Mouse (Mus musculus) liver, embryonic 11.5 days (tissue): ENCODE data around the gene Cnot11. TPM values are rescaled to one million over a fixed set of nuclear protein-coding genes. Genes with fewer than 3 reads are reported as not detected.
"Not testable (repeated sequence)": the region's sequence is repeated elsewhere in the genome, so short reads cannot be mapped to it uniquely, and the experiment has no call there.

Source experiments
- ATAC-seq: fragments of 200-750 bp; cut with Nextera tagmentation; replicated peaks from 2 replicates; pipeline ENCODE4 v1.8.0; 2017; ENCODE audit warnings: moderate number of reproducible peaks, mild to moderate bottlenecking, moderate TSS enrichment, moderate library complexity; ENCODE audit not compliant: low FRiP score
- DNase-seq: peaks from one replicate; pipeline ENCODE4 v3.0.0-alpha.2; 2017; ENCODE audit warnings: low spot score
- H3K27ac ChIP-seq: fragments of 300-500 bp; sonication (generic); 2 replicates; pipeline ENCODE4 v1.5.1; 2014; ENCODE audit warnings: mild to moderate bottlenecking, low read depth, low read length, control low read depth
- H3K27me3 ChIP-seq: fragments of 300-500 bp; sonication (generic); replicated peaks from 2 replicates; pipeline ENCODE4 v1.6.1; 2014; ENCODE audit warnings: low read length, mixed read lengths; ENCODE audit not compliant: control insufficient read depth, insufficient read depth
- H3K36me3 ChIP-seq: fragments of 300-500 bp; sonication (generic); 2 replicates; pipeline ENCODE4 v1.6.1; 2014; ENCODE audit warnings: mild to moderate bottlenecking, low read length, moderate library complexity, mixed read lengths; ENCODE audit not compliant: control insufficient read depth, insufficient read depth
- H3K4me1 ChIP-seq: fragments of 300-500 bp; sonication (generic); replicated peaks from 2 replicates; pipeline ENCODE4 v1.6.1; 2014; ENCODE audit warnings: low read length, mixed read lengths; ENCODE audit not compliant: control insufficient read depth, insufficient read depth
- H3K4me2 ChIP-seq: fragments of 300-500 bp; sonication (generic); 2 replicates; pipeline ENCODE4 v1.6.1; 2014; ENCODE audit warnings: mild to moderate bottlenecking, control low read depth, moderate library complexity
- H3K4me3 ChIP-seq: fragments of 300-500 bp; sonication (generic); 2 replicates; pipeline ENCODE4 v1.5.1; 2014; ENCODE audit warnings: low read depth, low read length, control low read depth
- H3K9ac ChIP-seq: fragments of 300-500 bp; sonication (generic); 2 replicates; pipeline ENCODE4 v1.6.1; 2014; ENCODE audit warnings: low read depth, low read length, control low read depth
- H3K9me3 ChIP-seq: fragments of 300-500 bp; sonication (generic); 2 replicates; pipeline ENCODE4 v1.6.1; 2016; ENCODE audit warnings: low read length, inconsistent platforms, mixed read lengths; ENCODE audit not compliant: control insufficient read depth
- WGBS: fragments of 180-500 bp; shearing (Covaris S2); extraction: QIAGEN DNeasy Blood & Tissue Kit; methylation state at CpG from one replicate; pipeline ENCODE4 v1.1.7; 2014; 5-methylcytosine and 5-hydroxymethylcytosine counted together
- polyA plus RNA-seq: library from polyadenylated mRNA; unstranded; fragments of >200 nt; fragmentation: Nextera tagmentation; extraction: Ambion mirVana; gene quantifications from 2 replicates; pipeline ENCODE4 v1.2.1, GENCODE M21; 2014

Gene Cnot11
- polyA plus RNA-seq, 1 experiment from 2014 or later, result 24.3 TPM

- no peak overlapping the region for H3K9ac ChIP-seq
- DNase-seq, result no peak
- no peaks in the 10 kb centered on the region for H3K27me3 ChIP-seq
- no peak for ATAC-seq
- H3K4me1 ChIP-seq, result peaks cover 18% of the 10 kb centered on the region
- H3K27ac ChIP-seq, result no peak overlapping the region
- H3K4me2 ChIP-seq, result no peak overlapping the region
- WGBS, result 47% methylated on average over 6 of the region's 6 CpGs
- H3K36me3 ChIP-seq, result no peaks in the 10 kb centered on the region
- H3K4me3 ChIP-seq, result no peak overlapping the region
- H3K9me3 ChIP-seq, result no peaks in the 10 kb centered on the region
Observed at GRCm38 (mm10) chr1:39579139-39579538, 44.3 kb downstream of the Cnot11 start.

DNA sequence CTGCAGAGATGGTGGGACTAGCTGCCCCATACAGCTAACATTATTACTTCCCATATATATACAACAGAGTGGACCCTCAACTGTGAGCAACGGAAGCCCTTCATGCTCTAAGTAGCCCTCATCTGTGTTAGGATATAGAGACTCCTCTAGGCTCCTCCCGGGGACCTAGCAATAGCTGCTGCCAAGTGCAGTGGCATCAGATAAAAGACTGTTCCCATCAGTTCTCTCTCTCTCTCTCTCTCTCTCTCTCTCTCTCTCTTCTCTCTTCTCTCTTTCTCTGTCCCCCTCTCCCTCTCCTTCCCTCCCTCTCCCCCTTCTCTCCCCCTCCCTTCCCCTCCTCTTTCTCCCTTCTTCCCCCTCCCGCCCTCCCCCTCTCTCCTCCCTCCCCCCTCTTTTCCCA lies 46.4 kb downstream of the Cnot11 start:
- Histone ChIP-seq H3K36me3 (no peaks in the 10 kb centered on the region), H3K27ac (no peak overlapping the region), H3K4me3 (no peak overlapping the region), H3K9me3 (no peaks in the 10 kb centered on the region), H3K9ac (no peak overlapping the region), H3K4me2 (no peak overlapping the region), H3K27me3 (no peaks in the 10 kb centered on the region), H3K4me1 (peaks cover 5% of the 10 kb centered on the region; the same call in 1 of the 2 replicates)
- 51% methylated on average over 2 of the region's 3 CpGs for WGBS
- ATAC-seq, result no peak
- no peak for DNase-seq

GRCm38 (mm10) chr1:39583173-39583572 lies 48.4 kb downstream of the Cnot11 start:
- no peak overlapping the region for H3K4me3 ChIP-seq
- 77% methylated on average over 9 of the region's 9 CpGs for WGBS

DNA sequence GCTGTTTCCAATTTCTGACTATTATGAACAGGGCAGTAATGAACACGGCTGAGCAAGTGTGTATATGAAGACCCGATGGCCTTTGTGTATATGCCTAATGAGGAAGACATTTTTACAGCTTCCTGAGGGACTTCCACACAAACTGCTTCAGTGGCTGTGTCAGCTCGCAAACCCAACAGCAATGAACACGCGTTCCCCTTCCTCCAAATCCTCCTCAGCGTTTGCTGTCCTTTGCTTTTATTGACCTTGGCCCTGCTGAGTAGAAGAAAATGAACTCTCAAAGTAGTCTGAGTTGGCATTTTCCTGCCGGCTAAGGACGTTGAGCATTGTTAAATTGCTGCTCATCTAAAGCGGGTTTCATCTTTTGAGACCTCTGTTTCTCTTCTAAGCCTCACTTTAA lies 50.6 kb downstream of the Cnot11 start:
- Histone ChIP-seq H3K4me2 (no peak overlapping the region), H3K27me3 (no peaks in the 10 kb centered on the region), H3K4me3 (no peak overlapping the region), H3K9ac (no peak overlapping the region), H3K9me3 (no peaks in the 10 kb centered on the region), H3K27ac (no peak overlapping the region), H3K36me3 (no peaks in the 10 kb centered on the region), H3K4me1 (no peaks in the 10 kb centered on the region)
- 80% methylated on average over 9 of the region's 9 CpGs for WGBS
- no peak for DNase-seq
- no peak for ATAC-seq

More at GRCm38 (mm10) chr1:39583173-39583572, 48.4 kb downstream of the Cnot11 start:
- Histone ChIP-seq H3K27me3 (no peaks in the 10 kb centered on the region), H3K4me2 (no peak overlapping the region), H3K9ac (no peak overlapping the region), H3K9me3 (no peaks in the 10 kb centered on the region), H3K36me3 (no peaks in the 10 kb centered on the region), H3K4me1 (0 out of 2 replicates have a peak, but pooled peaks cover 2% of the 10 kb centered on the region), H3K27ac (no peak overlapping the region)
- no peak for DNase-seq
- ATAC-seq, result no peak

DNA sequence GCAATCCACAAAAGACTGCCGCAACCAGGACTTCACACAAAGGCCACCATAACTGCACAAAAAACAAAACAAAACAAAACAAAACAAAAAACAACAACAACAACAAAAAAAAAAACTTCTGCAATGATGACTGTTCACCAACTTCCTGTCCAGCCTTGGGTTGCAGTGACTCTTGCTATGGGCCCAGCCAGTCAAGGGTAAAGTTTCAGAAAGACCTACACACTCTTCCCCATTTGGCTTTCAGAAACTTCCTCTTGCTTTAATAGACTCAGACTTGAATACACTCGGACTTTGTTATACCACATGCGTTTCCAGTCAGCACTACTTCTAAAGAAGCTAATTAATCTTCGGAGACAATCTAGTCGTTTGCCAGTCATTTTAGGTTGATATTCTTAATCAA lies 55.4 kb downstream of the Cnot11 start:
- 62% methylated on average over 5 of the region's 5 CpGs for WGBS
- H3K27me3 ChIP-seq, result no peaks in the 10 kb centered on the region
- no peak for ATAC-seq
- H3K9me3 ChIP-seq, result no peaks in the 10 kb centered on the region
- no peaks in the 10 kb centered on the region for H3K36me3 ChIP-seq
- H3K4me3 ChIP-seq, result no peak overlapping the region
- no peak overlapping the region for H3K9ac ChIP-seq
- H3K4me1 ChIP-seq, result no peaks in the 10 kb centered on the region
- H3K27ac ChIP-seq, result no peak overlapping the region
- DNase-seq, result no peak
- no peak overlapping the region for H3K4me2 ChIP-seq

DNA sequence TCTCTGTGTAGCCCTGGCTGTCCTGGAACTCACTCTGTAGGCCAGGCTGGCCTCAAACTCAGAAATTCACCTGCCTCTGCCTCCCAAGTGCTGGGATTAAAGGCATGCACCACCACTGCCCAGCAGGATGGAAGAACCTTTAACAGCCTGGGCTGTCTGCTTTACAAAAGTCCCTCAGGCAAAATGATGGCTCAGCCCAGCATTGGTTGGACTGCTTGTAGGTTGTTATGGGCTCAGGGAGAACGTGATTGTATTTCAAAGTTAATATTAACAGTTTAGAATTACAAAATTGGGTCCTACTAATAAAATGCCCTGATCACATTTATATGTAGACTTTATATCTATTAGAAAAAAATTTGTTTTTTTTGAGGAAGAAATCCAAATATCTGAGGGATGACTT lies 56.8 kb downstream of the Cnot11 start:
- not testable (repeated sequence) for ATAC-seq, H3K27me3 ChIP-seq, H3K27ac ChIP-seq, H3K4me1 ChIP-seq, H3K9ac ChIP-seq, H3K4me2 ChIP-seq, H3K9me3 ChIP-seq, H3K36me3 ChIP-seq, H3K4me3 ChIP-seq, DNase-seq
- 61% methylated on average over 1 of the region's 1 CpGs for WGBS

DNA sequence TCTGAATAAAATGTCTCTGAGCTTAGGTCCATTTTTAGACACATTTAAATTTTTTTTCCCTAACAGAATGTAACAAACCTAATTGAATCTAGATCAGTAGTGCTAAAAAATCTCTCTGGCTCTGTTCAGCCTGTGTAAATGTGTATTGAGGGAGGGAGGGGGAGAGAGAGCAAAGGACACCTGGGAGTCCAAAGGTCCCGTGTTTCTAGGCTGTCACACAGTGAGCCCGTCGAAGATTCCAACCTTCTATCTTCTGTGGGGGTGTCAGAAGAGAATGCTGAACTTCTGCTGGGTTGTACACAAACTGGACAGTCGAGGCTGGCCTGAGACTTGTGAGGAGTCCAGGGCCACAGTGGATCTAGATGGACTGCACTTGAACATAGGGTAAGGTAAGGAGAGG lies 57.3 kb downstream of the Cnot11 start:
- no peak for ATAC-seq
- Histone ChIP-seq H3K27me3 (no peaks in the 10 kb centered on the region), H3K27ac (no peak overlapping the region), H3K9me3 (no peaks in the 10 kb centered on the region), H3K36me3 (no peaks in the 10 kb centered on the region), H3K4me2 (no peak overlapping the region), H3K4me1 (no peaks in the 10 kb centered on the region), H3K9ac (no peak overlapping the region), H3K4me3 (no peak overlapping the region)
- no peak for DNase-seq
- WGBS, result 66% methylated on average over 4 of the region's 4 CpGs

GRCm38 (mm10) chr1:39593836-39594235 lies 59.0 kb downstream of the Cnot11 start:
- H3K9me3 ChIP-seq, result no peaks in the 10 kb centered on the region
- no peak overlapping the region for H3K4me2 ChIP-seq
- no peak overlapping the region for H3K27ac ChIP-seq
- WGBS, result 79% methylated on average over 10 of the region's 10 CpGs
- ATAC-seq (no peak), DNase-seq (no peak)
- H3K9ac ChIP-seq, result no peak overlapping the region
- H3K4me1 ChIP-seq, result no peaks in the 10 kb centered on the region
- no peaks in the 10 kb centered on the region for H3K36me3 ChIP-seq
- H3K27me3 ChIP-seq, result no peaks in the 10 kb centered on the region
- H3K4me3 ChIP-seq, result no peak overlapping the region
